Mouse (Mus musculus): ENCODE measurements at regions not wholly inside any gene's neighbourhood (a gene's known extent, or its start where the extent isn't known, plus 50 kb on each side); places are given as distances from the start of the nearest gene placed in this dataset.
"Not testable (repeated sequence)": the region's sequence is repeated elsewhere in the genome, so short reads cannot be mapped to it uniquely, and the experiment has no call there.

GRCm38 (mm10) chr14:19217916-19218315, 200.8 kb downstream of the Gm21738 start:
- DNase-seq, result not testable (repeated sequence)

- DNase-seq, result peak; percentile 5
These were observed 210.2 kb downstream of the Gm21738 start for GRCm38 (mm10) chr14:19208507-19208906.

- not testable (repeated sequence) for DNase-seq
These were observed 238.5 kb downstream of the Gm21738 start for GRCm38 (mm10) chr14:19180203-19180602.

- DNase-seq, result not testable (repeated sequence)
These were observed 240.7 kb downstream of the Gm21738 start for GRCm38 (mm10) chr14:19178060-19178459.

- DNase-seq, result no peak
These were observed 243.4 kb downstream of the Gm21738 start for GRCm38 (mm10) chr14:19175288-19175687.

GRCm38 (mm10) chr14:19170300-19171022, 248.3 kb downstream of the Gm21738 start:
- DNase-seq, result not testable (repeated sequence)

- no peak for DNase-seq
These were observed 251.9 kb downstream of the Gm21738 start for GRCm38 (mm10) chr14:19166821-19167220.

GRCm38 (mm10) chr14:19139875-19140274, 245.8 kb upstream of the Ube2e2 start:
- DNase-seq, result not testable (repeated sequence)

- no peak for DNase-seq
These were observed 237.5 kb upstream of the Ube2e2 start for GRCm38 (mm10) chr14:19131532-19131931.
